Mouse (Mus musculus): ENCODE measurements around the gene Cenpt. TPM values are rescaled to one million over a fixed set of nuclear protein-coding genes. Genes with fewer than 3 reads are reported as not detected.
A peak's percentile ranks its signal among the peaks of the same experiment; 100 is the strongest.

Cenpt gene
- polyA plus RNA-seq, 1 experiment = 7.3 TPM

- peak; percentile 99 for DNase-seq
- WGBS = under 1% methylated on average over 59 of the region's 59 CpGs
- Histone ChIP-seq H3K4me3 (ENCODE audit: insufficient read depth, low read depth, low read length) (peak within 1 kb of the TSS; percentile 98), H3K36me3 (ENCODE audit: control insufficient read depth, insufficient read depth, low read length) (no peaks in the 10 kb centered on the region), H3K27ac (ENCODE audit: insufficient read depth, low read depth, low read length) (peak within 1 kb of the TSS; percentile 62), H3K4me1 (ENCODE audit: control insufficient read depth, insufficient read depth, low read length) (peaks cover 18% of the 10 kb centered on the region; the same call in 1 of the 2 replicates), H3K27me3 (replicated peaks; ENCODE audit: control insufficient read depth, insufficient read depth, low read length) (no peaks in the 10 kb centered on the region)
- 0 out of 2 replicates have a peak, but pooled peaks have one; percentile 11 for TF ChIP-seq CTCF (conservative IDR thresholded peaks at IDR 0.05; ENCODE audit: insufficient read depth, insufficient read length, low read depth, low read length)
- peak; percentile 20 for TF ChIP-seq POLR2A (IDR thresholded peaks at IDR 0.05; ENCODE audit: low read depth, low read length)
These were observed 7.3 kb upstream of the Cenpt start, which contains the start of gene Nutf2 for GRCm38 (mm10) chr8:105860143-105860981. Gene Nutf2, plus strand, starts transcription at chr8:105860580.

GRCm38 (mm10) chr8:105859314-105859713, 6.2 kb upstream of the Cenpt start:
- WGBS = 77% methylated on average over 5 of the region's 5 CpGs
- Histone ChIP-seq H3K4me3 (ENCODE audit: insufficient read depth, low read depth, low read length) (no peak overlapping the region), H3K27me3 (replicated peaks; ENCODE audit: control insufficient read depth, insufficient read depth, low read length) (no peaks in the 10 kb centered on the region), H3K27ac (ENCODE audit: insufficient read depth, low read depth, low read length) (no peak overlapping the region), H3K36me3 (ENCODE audit: control insufficient read depth, insufficient read depth, low read length) (no peaks in the 10 kb centered on the region), H3K4me1 (ENCODE audit: control insufficient read depth, insufficient read depth, low read length) (peaks cover 18% of the 10 kb centered on the region; the same call in 1 of the 2 replicates)
- no peak for TF ChIP-seq POLR2A (IDR thresholded peaks at IDR 0.05; ENCODE audit: low read depth, low read length)
- no peak for TF ChIP-seq CTCF (conservative IDR thresholded peaks at IDR 0.05; ENCODE audit: insufficient read depth, insufficient read length, low read depth, low read length)
- no peak for DNase-seq

- H3K27me3 ChIP-seq (replicated peaks; ENCODE audit: control insufficient read depth, insufficient read depth, low read length) = no peaks in the 10 kb centered on the region
- no peak for TF ChIP-seq POLR2A (IDR thresholded peaks at IDR 0.05; ENCODE audit: low read depth, low read length)
- no peak for TF ChIP-seq CTCF (conservative IDR thresholded peaks at IDR 0.05; ENCODE audit: insufficient read depth, insufficient read length, low read depth, low read length)
- H3K27ac ChIP-seq (ENCODE audit: insufficient read depth, low read depth, low read length) = no peak overlapping the region
- H3K4me1 ChIP-seq (ENCODE audit: control insufficient read depth, insufficient read depth, low read length) = peaks cover 18% of the 10 kb centered on the region; the same call in 1 of the 2 replicates
- DNase-seq = no peak
- H3K36me3 ChIP-seq (ENCODE audit: control insufficient read depth, insufficient read depth, low read length) = no peaks in the 10 kb centered on the region
- H3K4me3 ChIP-seq (ENCODE audit: insufficient read depth, low read depth, low read length) = no peak overlapping the region
- 85% methylated on average over 5 of the region's 5 CpGs for WGBS
These were observed 5.4 kb upstream of the Cenpt start for GRCm38 (mm10) chr8:105858495-105858894.

GRCm38 (mm10) chr8:105856168-105856835, 3.2 kb upstream of the Cenpt start:
- DNase-seq = no peak
- Histone ChIP-seq H3K27me3 (replicated peaks; ENCODE audit: control insufficient read depth, insufficient read depth, low read length) (no peaks in the 10 kb centered on the region), H3K27ac (ENCODE audit: insufficient read depth, low read depth, low read length) (no peak overlapping the region), H3K4me1 (ENCODE audit: control insufficient read depth, insufficient read depth, low read length) (peaks cover 11% of the 10 kb centered on the region; the same call in 1 of the 2 replicates), H3K4me3 (ENCODE audit: insufficient read depth, low read depth, low read length) (peak overlapping the region; percentile 63), H3K36me3 (ENCODE audit: control insufficient read depth, insufficient read depth, low read length) (no peaks in the 10 kb centered on the region)
- 13% methylated on average over 15 of the region's 15 CpGs for WGBS
- TF ChIP-seq CTCF (conservative IDR thresholded peaks at IDR 0.05; ENCODE audit: insufficient read depth, insufficient read length, low read depth, low read length) = no peak

- Histone ChIP-seq H3K36me3 (ENCODE audit: control insufficient read depth, insufficient read depth, low read length) (no peaks in the 10 kb centered on the region), H3K4me1 (ENCODE audit: control insufficient read depth, insufficient read depth, low read length) (peaks cover 8% of the 10 kb centered on the region; the same call in 1 of the 2 replicates), H3K27me3 (replicated peaks; ENCODE audit: control insufficient read depth, insufficient read depth, low read length) (no peaks in the 10 kb centered on the region), H3K27ac (ENCODE audit: insufficient read depth, low read depth, low read length) (peak overlapping the region; percentile 89), H3K4me3 (ENCODE audit: insufficient read depth, low read depth, low read length) (peak overlapping the region; percentile 63)
- DNase-seq = no peak
- no peak for TF ChIP-seq POLR2A (IDR thresholded peaks at IDR 0.05; ENCODE audit: low read depth, low read length)
- under 1% methylated on average over 71 of the region's 71 CpGs for WGBS
These were observed 2.4 kb upstream of the Cenpt start for GRCm38 (mm10) chr8:105855248-105856167.

- H3K4me3 ChIP-seq (ENCODE audit: insufficient read depth, low read depth, low read length) = peak within 1 kb of the TSS; percentile 63
- H3K27ac ChIP-seq (ENCODE audit: insufficient read depth, low read depth, low read length) = peak within 1 kb of the TSS; percentile 89
- no peaks in the 10 kb centered on the region for H3K27me3 ChIP-seq (replicated peaks; ENCODE audit: control insufficient read depth, insufficient read depth, low read length)
- DNase-seq = peak; percentile 96
- H3K36me3 ChIP-seq (ENCODE audit: control insufficient read depth, insufficient read depth, low read length) = no peaks in the 10 kb centered on the region
- H3K4me1 ChIP-seq (ENCODE audit: control insufficient read depth, insufficient read depth, low read length) = peaks cover 8% of the 10 kb centered on the region; the same call in 1 of the 2 replicates
- TF ChIP-seq POLR2A (IDR thresholded peaks at IDR 0.05; ENCODE audit: low read depth, low read length) (no peak), CTCF (conservative IDR thresholded peaks at IDR 0.05; ENCODE audit: insufficient read depth, insufficient read length, low read depth, low read length) (peak; percentile 82)
- under 1% methylated on average over 43 of the region's 43 CpGs for WGBS
These were observed 1.7 kb upstream of the Cenpt start, which contains the start of gene Thap11 for GRCm38 (mm10) chr8:105854715-105855216. Gene Thap11, plus strand, starts transcription at chr8:105855132.

Measured in kidney, adult 2 months (tissue).